Mouse (Mus musculus): ENCODE data around the gene Psmd3. TPM values are rescaled to one million over a fixed set of nuclear protein-coding genes. Genes with fewer than 3 reads are reported as not detected.

Psmd3 gene
- polyA plus RNA-seq, 1 experiment from 2014 or later = 169 TPM

GRCm38 (mm10) chr11:98697225-98697624 is 14.9 kb downstream of the Psmd3 start:
- Histone ChIP-seq H3K36me3 (ENCODE audit: insufficient read depth) (peaks cover 46% of the 10 kb centered on the region), H3K27ac (ENCODE audit: low read depth) (no peak overlapping the region), H3K4me1 (ENCODE audit: insufficient read depth) (no peaks in the 10 kb centered on the region), H3K4me3 (ENCODE audit: low read depth, low read length) (no peak overlapping the region), H3K4me2 (no peak overlapping the region), H3K9ac (no peak overlapping the region), H3K27me3 (ENCODE audit: insufficient read depth, low read length) (no peaks in the 10 kb centered on the region), H3K9me3 (ENCODE audit: low read depth, low read length) (no peaks in the 10 kb centered on the region)
- no peak for TF ChIP-seq CTCF (IDR thresholded peaks at IDR 0.05; ENCODE audit: low read depth)
- no peak for ATAC-seq (ENCODE audit: insufficient read depth)
- WGBS = 86% methylated on average over 12 of the region's 12 CpGs
- no peak for DNase-seq

GRCm38 (mm10) chr11:98698849-98699640 is 16.7 kb downstream of the Psmd3 start:
- ATAC-seq (ENCODE audit: insufficient read depth) = no peak
- TF ChIP-seq CTCF (IDR thresholded peaks at IDR 0.05; ENCODE audit: low read depth) = no peak
- no peaks in the 10 kb centered on the region for H3K9me3 ChIP-seq (ENCODE audit: low read depth, low read length)
- no peak overlapping the region for H3K4me2 ChIP-seq
- H3K9ac ChIP-seq = no peak overlapping the region
- no peaks in the 10 kb centered on the region for H3K4me1 ChIP-seq (ENCODE audit: insufficient read depth)
- no peaks in the 10 kb centered on the region for H3K27me3 ChIP-seq (ENCODE audit: insufficient read depth, low read length)
- no peak overlapping the region for H3K27ac ChIP-seq (ENCODE audit: low read depth)
- H3K36me3 ChIP-seq (ENCODE audit: insufficient read depth) = peaks cover 27% of the 10 kb centered on the region
- no peak for DNase-seq
- whole genome bisulfite sequencing = 84% methylated on average over 16 of the region's 16 CpGs
- H3K4me3 ChIP-seq (ENCODE audit: low read depth, low read length) = no peak overlapping the region

GRCm38 (mm10) chr11:98699911-98700310 is 17.6 kb downstream of the Psmd3 start:
- no peaks in the 10 kb centered on the region for H3K27me3 ChIP-seq (ENCODE audit: insufficient read depth, low read length)
- peaks cover 27% of the 10 kb centered on the region for H3K36me3 ChIP-seq (ENCODE audit: insufficient read depth)
- no peaks in the 10 kb centered on the region for H3K4me1 ChIP-seq (ENCODE audit: insufficient read depth)
- DNase-seq = peak; percentile 85
- peak; percentile 57; the same call in 1 of the 2 replicates for ATAC-seq (ENCODE audit: insufficient read depth)
- no peak overlapping the region for H3K4me3 ChIP-seq (ENCODE audit: low read depth, low read length)
- no peaks in the 10 kb centered on the region for H3K9me3 ChIP-seq (ENCODE audit: low read depth, low read length)
- H3K27ac ChIP-seq (ENCODE audit: low read depth) = no peak overlapping the region
- H3K9ac ChIP-seq = no peak overlapping the region
- WGBS = 27% methylated on average over 4 of the region's 4 CpGs
- no peak overlapping the region for H3K4me2 ChIP-seq
- peak; percentile 92 for TF ChIP-seq CTCF (IDR thresholded peaks at IDR 0.05; ENCODE audit: low read depth)

GRCm38 (mm10) chr11:98701213-98701670 is 18.9 kb downstream of the Psmd3 start, which contains the start of gene Csf3:
TSS of gene Csf3 (plus strand) at chr11:98701263.
- Histone ChIP-seq H3K9ac (no peak within 1 kb of the TSS), H3K27ac (ENCODE audit: low read depth) (no peak within 1 kb of the TSS), H3K4me1 (ENCODE audit: insufficient read depth) (no peaks in the 10 kb centered on the region), H3K36me3 (ENCODE audit: insufficient read depth) (peaks cover 27% of the 10 kb centered on the region), H3K4me3 (ENCODE audit: low read depth, low read length) (no peak within 1 kb of the TSS), H3K9me3 (ENCODE audit: low read depth, low read length) (no peaks in the 10 kb centered on the region), H3K27me3 (ENCODE audit: insufficient read depth, low read length) (no peaks in the 10 kb centered on the region), H3K4me2 (no peak within 1 kb of the TSS)
- no peak for TF ChIP-seq CTCF (IDR thresholded peaks at IDR 0.05; ENCODE audit: low read depth)
- 36% methylated on average over 10 of the region's 10 CpGs for WGBS
- ATAC-seq (ENCODE audit: insufficient read depth) (no peak), DNase-seq (no peak)

- no peak overlapping the region for H3K9ac ChIP-seq
- H3K4me1 ChIP-seq (ENCODE audit: insufficient read depth) = peaks cover under 1% of the 10 kb centered on the region; the same call in 1 of the 2 replicates
- H3K4me2 ChIP-seq = no peak overlapping the region
- WGBS = 68% methylated on average over 5 of the region's 5 CpGs
- DNase-seq = no peak
- no peaks in the 10 kb centered on the region for H3K9me3 ChIP-seq (ENCODE audit: low read depth, low read length)
- H3K36me3 ChIP-seq (ENCODE audit: insufficient read depth) = peaks cover 31% of the 10 kb centered on the region
- H3K27ac ChIP-seq (ENCODE audit: low read depth) = no peak overlapping the region
- H3K27me3 ChIP-seq (ENCODE audit: insufficient read depth, low read length) = no peaks in the 10 kb centered on the region
- H3K4me3 ChIP-seq (ENCODE audit: low read depth, low read length) = no peak overlapping the region
- no peak for ATAC-seq (ENCODE audit: insufficient read depth)
- no peak for TF ChIP-seq CTCF (IDR thresholded peaks at IDR 0.05; ENCODE audit: low read depth)
Observed at GRCm38 (mm10) chr11:98702323-98702722, 20.0 kb downstream of the Psmd3 start.

GRCm38 (mm10) chr11:98705021-98705420 is 22.7 kb downstream of the Psmd3 start:
- no peak overlapping the region for H3K9ac ChIP-seq
- no peak overlapping the region for H3K4me3 ChIP-seq (ENCODE audit: low read depth, low read length)
- H3K36me3 ChIP-seq (ENCODE audit: insufficient read depth) = peaks cover 51% of the 10 kb centered on the region
- no peak overlapping the region for H3K4me2 ChIP-seq
- no peak overlapping the region for H3K27ac ChIP-seq (ENCODE audit: low read depth)
- no peaks in the 10 kb centered on the region for H3K27me3 ChIP-seq (ENCODE audit: insufficient read depth, low read length)
- WGBS = 82% methylated on average over 10 of the region's 10 CpGs
- no peak for ATAC-seq (ENCODE audit: insufficient read depth)
- DNase-seq = no peak
- TF ChIP-seq CTCF (IDR thresholded peaks at IDR 0.05; ENCODE audit: low read depth) = no peak
- H3K4me1 ChIP-seq (ENCODE audit: insufficient read depth) = peaks cover 22% of the 10 kb centered on the region
- no peaks in the 10 kb centered on the region for H3K9me3 ChIP-seq (ENCODE audit: low read depth, low read length)

- no peak overlapping the region for H3K4me3 ChIP-seq (ENCODE audit: low read depth, low read length)
- H3K4me1 ChIP-seq (ENCODE audit: insufficient read depth) = peaks cover 24% of the 10 kb centered on the region
- peak; percentile 64 for ATAC-seq (ENCODE audit: insufficient read depth)
- H3K27ac ChIP-seq (ENCODE audit: low read depth) = peak overlapping the region; percentile 86
- H3K36me3 ChIP-seq (ENCODE audit: insufficient read depth) = peaks cover 60% of the 10 kb centered on the region
- H3K27me3 ChIP-seq (ENCODE audit: insufficient read depth, low read length) = no peaks in the 10 kb centered on the region
- 61% methylated on average over 22 of the region's 22 CpGs for WGBS
- H3K9ac ChIP-seq = no peak overlapping the region
- H3K9me3 ChIP-seq (ENCODE audit: low read depth, low read length) = no peaks in the 10 kb centered on the region
- H3K4me2 ChIP-seq = peak overlapping the region; percentile 23; the same call in 1 of the 2 replicates
- DNase-seq = peak; percentile 88
- TF ChIP-seq CTCF (IDR thresholded peaks at IDR 0.05; ENCODE audit: low read depth) = no peak
Observed at GRCm38 (mm10) chr11:98707401-98708281, 25.3 kb downstream of the Psmd3 start.
